Mouse (Mus musculus) small intestine, adult 10 weeks (tissue): ENCODE data around the gene Exoc8. TPM values are rescaled to one million over a fixed set of nuclear protein-coding genes. Genes with fewer than 3 reads are reported as not detected.

ENCODE experiments used
- polyA plus RNA-seq: library from polyadenylated mRNA; stranded (reverse); fragments of 350-450 nt; fragmentation: Illumina TruSeq; extraction: RNeasy Lipid Tissue Mini Kit (QIAGEN cat#74804); gene quantifications from one replicate; pipeline ENCODE4 v1.2.3, GENCODE M21; 2014; ENCODE audit warnings: low replicate concordance

Exoc8 gene
- 10.8 TPM for polyA plus RNA-seq

DNA sequence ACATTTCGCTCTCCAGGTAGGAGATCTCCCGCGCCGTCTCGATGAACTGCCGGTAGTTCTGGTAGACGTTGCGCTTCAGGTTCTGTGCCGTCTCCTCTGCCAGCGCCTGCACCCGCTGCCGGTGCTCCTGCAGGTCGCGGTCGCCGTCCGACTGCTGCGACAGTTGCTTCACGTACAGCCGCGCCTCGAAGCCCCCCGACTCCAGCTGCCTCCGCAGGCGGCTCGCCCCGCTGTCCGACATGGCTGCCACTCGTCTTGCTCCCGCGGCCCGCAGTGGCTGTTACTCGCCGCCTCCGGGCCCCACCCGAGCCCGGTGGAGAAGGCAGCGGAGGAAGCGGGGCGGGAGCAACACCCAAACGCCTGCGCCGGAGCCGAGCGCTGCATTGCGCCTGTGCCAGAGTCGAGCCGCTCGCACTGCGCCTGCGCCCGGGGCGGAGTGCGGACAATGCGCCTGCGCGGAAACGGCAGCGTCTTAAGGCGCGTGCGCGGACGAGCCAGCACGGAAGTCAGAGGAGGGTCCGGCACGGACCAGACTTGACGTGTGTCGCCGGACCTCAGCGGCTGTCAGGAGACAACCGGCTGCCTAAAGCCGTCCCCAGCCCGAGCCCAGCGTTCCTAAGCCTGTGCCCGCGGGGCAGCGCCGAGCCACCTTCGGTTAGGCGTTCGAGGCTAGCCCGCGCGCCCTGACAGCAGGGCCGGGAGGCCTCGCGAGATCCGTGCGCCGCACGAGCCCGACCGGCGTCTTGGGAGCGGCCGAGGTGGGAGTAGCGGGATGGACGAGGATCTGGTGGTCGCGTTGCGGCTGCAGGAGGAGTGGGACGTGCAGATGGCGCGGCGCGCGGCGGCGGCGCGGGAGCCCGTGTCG is at the start of gene Exoc8, which contains the start of gene Sprtn:
Exoc8 (minus strand) TSS at position 320 of the 865 bp plus-strand sequence.
Sprtn (plus strand) TSS at position 501 of the 865 bp plus-strand sequence.

GRCm38 (mm10) chr8:124862321-124863162 is 35.0 kb downstream of the Exoc8 start, which contains the start of the genes Gnpat and 2810004N23Rik:
Gnpat (plus strand) TSS chr8:124863033.
2810004N23Rik (minus strand) TSS chr8:124863120.

Other genes starting within 250 kb of the Exoc8 start
- 6.2 TPM for gene 2310022B05Rik, start 234.3 kb downstream of the Exoc8 start, polyA plus RNA-seq
- 33.3 TPM for gene Ttc13, start 175.7 kb downstream of the Exoc8 start, polyA plus RNA-seq
- gene Arv1, start 175.6 kb downstream of the Exoc8 start, polyA plus RNA-seq, result 0.89 TPM
- gene Fam89a, start 145.9 kb downstream of the Exoc8 start, polyA plus RNA-seq, result not detected
- not detected for gene Trim67, start 104.6 kb downstream of the Exoc8 start, polyA plus RNA-seq
- 24.9 TPM for gene Gnpat, start 34.7 kb downstream of the Exoc8 start, polyA plus RNA-seq
- gene 2810004N23Rik, start 34.6 kb downstream of the Exoc8 start, polyA plus RNA-seq, result 13.8 TPM
- gene Sprtn, start 181 bp upstream of the Exoc8 start, polyA plus RNA-seq, result 13.6 TPM
- 22.6 TPM for gene Egln1, start 51.6 kb upstream of the Exoc8 start, polyA plus RNA-seq
- 33.2 TPM for gene Tsnax, start 115.3 kb upstream of the Exoc8 start, polyA plus RNA-seq
- gene Disc1, start 156.5 kb upstream of the Exoc8 start, polyA plus RNA-seq, result not detected